Mouse (Mus musculus): ENCODE measurements around the gene Cep170b. TPM values are rescaled to one million over a fixed set of nuclear protein-coding genes. Genes with fewer than 3 reads are reported as not detected.

Gene Cep170b
- polyA plus RNA-seq, 1 experiment from 2014 or later: 48.8 TPM

- Histone ChIP-seq H3K4me1 (replicated peaks) (no peaks in the 10 kb centered on the region), H3K36me3 (no peaks in the 10 kb centered on the region), H3K27ac (replicated peaks) (0 out of 2 replicates have a peak overlapping the region, but pooled peaks have one; percentile 25), H3K27me3 (0 out of 2 replicates have a peak, but pooled peaks cover 7% of the 10 kb centered on the region), H3K4me3 (no peak overlapping the region), H3K9me3 (no peaks in the 10 kb centered on the region), H3K4me2 (no peak overlapping the region), H3K9ac (no peak overlapping the region)
- ATAC-seq (ENCODE audit: low FRiP score, low read depth): 0 out of 2 replicates have a peak, but pooled peaks have one; percentile 54
- 59% methylated on average over 3 of the region's 3 CpGs for WGBS
Measured at GRCm38 (mm10) chr12:112713984-112714383, 6.3 kb upstream of the Cep170b start.

DNA sequence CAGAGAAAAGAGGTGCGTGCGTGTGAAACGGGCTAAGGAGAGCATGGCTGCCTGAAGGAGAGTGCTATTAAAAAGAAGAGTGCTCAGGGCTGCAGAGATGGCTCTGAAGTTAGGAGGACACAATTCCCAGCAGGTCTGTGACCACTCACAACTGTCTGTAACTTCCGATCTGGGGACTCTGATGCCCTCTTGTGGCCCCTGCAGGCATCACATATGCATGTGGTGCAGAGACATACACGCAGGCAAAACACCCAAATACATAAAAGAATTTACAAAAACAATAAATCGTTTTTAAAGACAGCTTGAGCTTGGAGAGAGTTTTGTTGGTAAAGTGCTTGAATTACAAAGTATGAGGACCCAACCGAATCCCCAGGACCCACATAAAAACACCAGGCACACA lies 3.1 kb upstream of the Cep170b start:
- no peak overlapping the region for H3K4me2 ChIP-seq
- no peak for ATAC-seq (ENCODE audit: low FRiP score, low read depth)
- whole genome bisulfite sequencing: 30% methylated on average over 7 of the region's 7 CpGs

GRCm38 (mm10) chr12:112718995-112719394 lies 1.3 kb upstream of the Cep170b start:
- peaks cover 25% of the 10 kb centered on the region for H3K4me1 ChIP-seq (replicated peaks)
- 79% methylated on average over 5 of the region's 5 CpGs for WGBS
- H3K36me3 ChIP-seq: no peaks in the 10 kb centered on the region
- no peak overlapping the region for H3K9ac ChIP-seq
- H3K27me3 ChIP-seq: peaks cover 2% of the 10 kb centered on the region; the same call in 1 of the 2 replicates
- no peaks in the 10 kb centered on the region for H3K9me3 ChIP-seq
- H3K4me3 ChIP-seq: no peak overlapping the region
- no peak overlapping the region for H3K4me2 ChIP-seq
- no peak overlapping the region for H3K27ac ChIP-seq (replicated peaks)
- ATAC-seq (ENCODE audit: low FRiP score, low read depth): no peak

More for the DNA sequence above, 3.1 kb upstream of the Cep170b start:
- H3K36me3 ChIP-seq: no peaks in the 10 kb centered on the region
- H3K4me3 ChIP-seq: no peak overlapping the region
- H3K9me3 ChIP-seq: no peaks in the 10 kb centered on the region
- no peak overlapping the region for H3K9ac ChIP-seq
- H3K27me3 ChIP-seq: peaks cover 2% of the 10 kb centered on the region; the same call in 1 of the 2 replicates
- peaks cover 13% of the 10 kb centered on the region for H3K4me1 ChIP-seq (replicated peaks)
- H3K27ac ChIP-seq (replicated peaks): no peak overlapping the region

DNA sequence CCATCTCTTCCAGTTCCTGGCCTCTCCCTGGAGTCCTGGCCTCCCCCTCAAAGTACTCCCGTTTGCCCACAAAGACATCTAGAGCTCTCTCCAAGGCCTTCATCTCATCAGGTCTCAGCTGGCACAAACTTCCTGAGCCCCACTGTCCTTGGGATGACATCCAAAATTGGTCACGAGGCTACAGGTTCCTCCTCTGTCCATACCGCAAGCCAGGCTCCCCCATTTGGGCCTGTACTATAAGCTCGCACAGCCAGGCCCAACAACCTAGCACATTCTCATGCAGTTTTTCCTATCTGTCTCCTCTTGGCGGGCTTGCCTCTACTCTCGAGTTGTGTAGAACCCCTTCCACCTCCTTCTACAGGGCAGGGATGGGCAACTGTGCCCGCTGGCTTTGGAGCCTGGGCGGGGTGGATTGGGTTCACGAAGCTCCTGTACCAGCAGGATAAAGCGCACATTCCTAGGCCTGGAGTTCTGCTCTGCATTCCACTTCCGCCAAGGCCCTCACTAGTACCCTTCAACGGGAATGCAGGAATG lies 702 bp downstream of the Cep170b start:
- Histone ChIP-seq H3K36me3 (no peaks in the 10 kb centered on the region), H3K4me2 (peak overlapping the region; percentile 91), H3K4me1 (replicated peaks) (peaks cover 45% of the 10 kb centered on the region), H3K27ac (replicated peaks) (no peak overlapping the region), H3K27me3 (peaks cover 2% of the 10 kb centered on the region; the same call in 1 of the 2 replicates), H3K4me3 (peak overlapping the region; percentile 92), H3K9me3 (no peaks in the 10 kb centered on the region), H3K9ac (peak overlapping the region; percentile 22; the same call in 1 of the 2 replicates)
- no peak for ATAC-seq (ENCODE audit: low FRiP score, low read depth)
- WGBS: 40% methylated on average over 12 of the region's 12 CpGs

- Histone ChIP-seq H3K4me3 (peak overlapping the region; percentile 92), H3K36me3 (no peaks in the 10 kb centered on the region), H3K9me3 (no peaks in the 10 kb centered on the region), H3K27me3 (peaks cover 2% of the 10 kb centered on the region; the same call in 1 of the 2 replicates), H3K4me1 (replicated peaks) (peaks cover 51% of the 10 kb centered on the region), H3K27ac (replicated peaks) (peak overlapping the region; percentile 65), H3K9ac (peak overlapping the region; percentile 93), H3K4me2 (peak overlapping the region; percentile 91)
- peak; percentile 21 for ATAC-seq (ENCODE audit: low FRiP score, low read depth)
- 4% methylated on average over 40 of the region's 69 CpGs for WGBS
Measured at GRCm38 (mm10) chr12:112721424-112722239, 1.4 kb downstream of the Cep170b start.

- H3K27ac ChIP-seq (replicated peaks): peak overlapping the region; percentile 65
- no peaks in the 10 kb centered on the region for H3K36me3 ChIP-seq
- WGBS: under 1% methylated on average over 54 of the region's 75 CpGs
- no peaks in the 10 kb centered on the region for H3K9me3 ChIP-seq
- H3K27me3 ChIP-seq: peaks cover 2% of the 10 kb centered on the region; the same call in 1 of the 2 replicates
- peak overlapping the region; percentile 91 for H3K4me2 ChIP-seq
- ATAC-seq (ENCODE audit: low FRiP score, low read depth): peak; percentile 55
- peaks cover 52% of the 10 kb centered on the region for H3K4me1 ChIP-seq (replicated peaks)
- peak overlapping the region; percentile 93 for H3K9ac ChIP-seq
- peak overlapping the region; percentile 92 for H3K4me3 ChIP-seq
Measured at GRCm38 (mm10) chr12:112722240-112723027, 2.2 kb downstream of the Cep170b start.

DNA sequence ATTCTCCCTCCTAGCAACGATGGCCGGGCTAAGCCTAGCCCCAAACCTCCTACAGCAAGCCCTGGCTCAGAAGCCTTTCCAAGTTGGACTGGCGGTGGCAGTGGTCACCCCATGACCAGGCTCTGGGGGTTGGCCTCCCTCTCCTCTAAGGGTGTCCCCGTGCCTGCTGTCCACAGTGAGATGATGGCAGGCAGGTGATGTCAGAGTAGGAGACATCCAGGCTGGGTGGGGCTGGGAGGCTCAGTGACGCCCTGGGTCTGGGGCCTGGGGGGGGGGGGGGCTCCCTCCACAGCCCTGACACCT lies 2.7 kb downstream of the Cep170b start:
- H3K4me2 ChIP-seq: peak overlapping the region; percentile 91
- peaks cover 55% of the 10 kb centered on the region for H3K4me1 ChIP-seq (replicated peaks)
- ATAC-seq (ENCODE audit: low FRiP score, low read depth): peak; percentile 31
- H3K36me3 ChIP-seq: no peaks in the 10 kb centered on the region
- peak overlapping the region; percentile 93 for H3K9ac ChIP-seq
- peak overlapping the region; percentile 92 for H3K4me3 ChIP-seq
- H3K27me3 ChIP-seq: peaks cover 2% of the 10 kb centered on the region; the same call in 1 of the 2 replicates
- H3K9me3 ChIP-seq: no peaks in the 10 kb centered on the region
- H3K27ac ChIP-seq (replicated peaks): peak overlapping the region; percentile 65
- WGBS: 6% methylated on average over 5 of the region's 5 CpGs

DNA sequence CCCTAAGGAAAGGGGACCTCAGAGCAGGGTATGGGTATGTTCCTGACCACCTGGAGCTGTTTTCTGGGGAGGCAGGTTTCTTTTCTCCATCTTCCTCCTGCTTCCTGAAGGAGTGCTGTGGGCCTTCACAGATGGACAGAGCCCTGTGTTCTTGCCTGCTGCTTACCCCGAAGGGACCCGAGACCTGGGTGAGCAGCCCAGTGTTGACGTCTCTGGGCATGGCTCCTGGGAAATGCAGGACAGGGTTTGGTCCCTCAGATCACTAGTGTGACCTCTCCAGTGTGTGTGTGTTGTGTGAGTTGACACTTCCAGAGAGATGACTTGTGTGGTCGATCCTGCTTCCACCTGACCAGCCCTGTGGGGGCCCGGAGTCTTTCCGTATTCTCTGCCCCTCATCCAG lies 3.2 kb downstream of the Cep170b start:
- peak overlapping the region; percentile 91 for H3K4me2 ChIP-seq
- no peaks in the 10 kb centered on the region for H3K36me3 ChIP-seq
- H3K27ac ChIP-seq (replicated peaks): no peak overlapping the region
- H3K9me3 ChIP-seq: no peaks in the 10 kb centered on the region
- WGBS: 85% methylated on average over 6 of the region's 6 CpGs
- peak overlapping the region; percentile 92 for H3K4me3 ChIP-seq
- no peak for ATAC-seq (ENCODE audit: low FRiP score, low read depth)
- H3K4me1 ChIP-seq (replicated peaks): peaks cover 55% of the 10 kb centered on the region
- peak overlapping the region; percentile 93 for H3K9ac ChIP-seq
- peaks cover 2% of the 10 kb centered on the region; the same call in 1 of the 2 replicates for H3K27me3 ChIP-seq

- peaks cover 55% of the 10 kb centered on the region for H3K4me1 ChIP-seq (replicated peaks)
- H3K4me2 ChIP-seq: peak overlapping the region; percentile 91
- no peaks in the 10 kb centered on the region for H3K36me3 ChIP-seq
- ATAC-seq (ENCODE audit: low FRiP score, low read depth): peak; percentile 10; the same call in 1 of the 2 replicates
- peaks cover 2% of the 10 kb centered on the region; the same call in 1 of the 2 replicates for H3K27me3 ChIP-seq
- H3K27ac ChIP-seq (replicated peaks): no peak overlapping the region
- H3K9me3 ChIP-seq: no peaks in the 10 kb centered on the region
- no peak overlapping the region for H3K9ac ChIP-seq
- WGBS: 77% methylated on average over 11 of the region's 11 CpGs
- no peak overlapping the region for H3K4me3 ChIP-seq
Measured at GRCm38 (mm10) chr12:112724077-112724805, 4.0 kb downstream of the Cep170b start.

DNA sequence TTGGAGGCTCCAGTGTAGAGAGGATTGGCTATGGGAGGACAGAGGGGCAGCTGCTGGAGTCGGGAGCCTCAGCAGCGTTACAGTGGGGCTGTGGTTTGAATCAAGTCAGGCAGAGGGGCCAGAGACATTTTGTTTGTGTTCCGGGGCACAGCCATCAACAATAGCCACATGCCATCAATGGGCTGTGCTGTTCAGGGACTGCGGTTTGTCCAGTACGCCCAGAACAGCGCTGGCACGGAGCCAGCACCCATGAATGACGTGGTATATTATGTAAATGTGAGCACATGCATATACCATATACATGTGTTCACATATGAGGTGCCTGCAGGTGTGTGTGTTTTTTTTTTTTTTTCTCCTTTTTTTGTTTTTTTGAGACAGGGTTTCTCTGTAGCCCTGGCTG lies 7.5 kb downstream of the Cep170b start:
- H3K4me1 ChIP-seq (replicated peaks): peaks cover 42% of the 10 kb centered on the region
- no peaks in the 10 kb centered on the region for H3K9me3 ChIP-seq
- ATAC-seq (ENCODE audit: low FRiP score, low read depth): no peak
- H3K27me3 ChIP-seq: no peaks in the 10 kb centered on the region
- H3K27ac ChIP-seq (replicated peaks): no peak overlapping the region
- H3K9ac ChIP-seq: no peak overlapping the region
- no peak overlapping the region for H3K4me2 ChIP-seq
- H3K4me3 ChIP-seq: no peak overlapping the region
- H3K36me3 ChIP-seq: peaks cover 5% of the 10 kb centered on the region
- WGBS: 54% methylated on average over 8 of the region's 8 CpGs

DNA sequence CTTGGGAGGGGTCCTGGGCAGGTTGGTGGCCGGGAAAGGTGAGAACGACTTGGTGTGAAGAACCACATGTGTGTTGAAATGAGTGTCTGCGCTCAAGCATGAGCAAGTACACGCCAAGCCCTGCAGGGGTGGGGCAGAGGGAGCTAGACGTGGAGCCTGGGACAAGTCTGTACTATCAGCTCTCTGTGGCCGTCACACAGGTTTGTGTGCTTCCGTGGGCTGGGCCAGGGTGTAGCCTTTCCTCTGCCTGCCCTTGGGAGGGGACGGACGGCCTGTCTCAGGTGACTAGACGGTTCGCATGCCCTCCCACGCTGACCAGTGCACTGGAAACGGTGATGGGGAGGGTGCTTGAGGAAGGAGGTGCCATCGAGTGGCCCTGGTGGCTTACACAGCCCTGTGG lies 10.6 kb downstream of the Cep170b start:
- Histone ChIP-seq H3K4me2 (no peak overlapping the region), H3K9ac (no peak overlapping the region), H3K9me3 (no peaks in the 10 kb centered on the region), H3K27ac (replicated peaks) (no peak overlapping the region), H3K4me1 (replicated peaks) (peaks cover 12% of the 10 kb centered on the region), H3K4me3 (no peak overlapping the region), H3K36me3 (peaks cover 17% of the 10 kb centered on the region), H3K27me3 (no peaks in the 10 kb centered on the region)
- WGBS: 90% methylated on average over 14 of the region's 14 CpGs
- no peak for ATAC-seq (ENCODE audit: low FRiP score, low read depth)
